Mouse (Mus musculus) thymus, postnatal 14 days (tissue): Measurements from ENCODE around the gene Gsta1.
"Not testable (repeated sequence)": the region's sequence is repeated elsewhere in the genome, so short reads cannot be mapped to it uniquely, and the experiment has no call there.

Source experiments
- DNase-seq: peaks from one replicate; pipeline ENCODE4 v3.0.0; 2021

Gene Gsta1

DNA sequence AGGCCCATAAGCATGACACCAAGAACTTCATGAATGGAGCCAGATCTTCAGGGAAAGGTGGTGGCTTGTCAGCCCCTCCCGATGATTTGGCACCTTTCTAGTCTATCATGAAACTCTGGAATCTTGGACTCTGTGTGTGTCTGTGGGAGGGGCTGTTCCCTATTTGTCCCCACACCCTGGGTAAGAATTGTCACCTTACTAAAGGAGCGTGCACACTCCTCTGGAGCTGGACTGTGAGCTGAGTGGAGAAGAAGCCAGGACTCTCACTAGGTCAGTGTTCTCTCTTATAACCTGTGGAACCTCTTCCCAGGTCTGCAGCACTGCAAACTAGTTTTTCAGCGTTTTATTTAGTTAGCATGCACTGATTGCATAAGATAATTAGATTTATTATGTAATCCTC, at the start of gene Gsta1:
Gsta1 (plus strand) TSS at position 196 of the 400 bp plus-strand sequence.
- DNase-seq = not testable (repeated sequence)

DNA sequence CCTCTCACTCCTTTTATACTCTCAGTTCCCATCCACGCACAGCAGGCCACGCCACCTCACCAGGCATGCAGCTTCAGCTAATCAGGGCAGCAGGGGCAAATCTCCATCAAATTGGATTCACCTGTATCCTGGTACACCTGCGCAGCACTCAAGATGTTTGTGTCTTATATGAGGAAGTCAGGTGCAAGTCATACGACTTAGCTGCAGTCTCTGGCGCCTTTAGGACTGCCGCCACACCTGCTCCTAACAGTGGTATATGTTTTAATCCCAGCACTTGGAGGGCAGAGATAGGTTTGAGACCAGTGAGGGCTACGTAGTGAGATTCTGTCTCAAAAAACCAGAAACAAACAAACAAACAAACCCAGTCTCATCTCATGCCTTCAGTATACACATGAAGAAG, 48.0 kb upstream of the Gsta1 start, which contains the start of gene Gsta4:
Gsta4 (plus strand) TSS at position 301 of the 400 bp plus-strand sequence.
- DNase-seq = not testable (repeated sequence)

DNA sequence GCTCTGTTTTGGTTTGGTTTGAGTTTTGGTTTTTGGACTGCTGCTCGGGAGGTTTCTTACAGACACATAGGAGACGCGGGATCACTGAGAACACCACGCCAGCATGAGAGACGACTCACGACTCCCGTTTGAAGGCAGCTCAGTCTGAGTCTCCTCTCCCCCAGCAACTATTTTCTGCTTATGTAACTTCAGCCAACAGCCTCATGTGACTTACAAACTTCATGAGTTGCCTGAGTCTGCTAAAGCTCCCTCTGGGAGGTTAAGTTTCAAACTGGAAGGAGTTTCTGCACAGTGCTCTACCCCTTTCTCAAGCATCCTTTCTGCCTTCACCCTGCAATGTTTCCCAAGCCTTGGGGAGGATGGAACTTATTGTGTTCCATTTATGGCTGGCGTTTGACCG, 44.8 kb upstream of the Gsta1 start:
- DNase-seq = no peak

DNA sequence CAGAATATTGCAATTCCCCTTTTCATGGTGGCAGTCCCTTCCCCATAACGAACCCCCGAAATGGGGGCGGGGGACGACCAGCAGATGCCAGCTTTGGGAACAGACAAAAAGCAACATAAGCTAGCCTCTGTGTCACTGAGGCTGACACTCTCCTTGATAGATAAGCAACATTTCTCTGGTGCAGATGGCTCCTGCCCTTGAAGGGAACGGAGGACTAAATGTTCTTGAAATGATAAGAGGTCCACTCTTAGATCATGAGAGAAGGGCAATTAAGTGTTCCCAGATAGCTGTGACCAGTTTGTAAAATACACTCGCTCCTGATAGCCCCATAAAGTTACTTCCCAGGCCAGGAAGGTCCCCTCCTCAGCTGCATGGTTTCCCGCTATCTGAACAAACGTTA, 41.5 kb upstream of the Gsta1 start:
- no peak for DNase-seq

DNA sequence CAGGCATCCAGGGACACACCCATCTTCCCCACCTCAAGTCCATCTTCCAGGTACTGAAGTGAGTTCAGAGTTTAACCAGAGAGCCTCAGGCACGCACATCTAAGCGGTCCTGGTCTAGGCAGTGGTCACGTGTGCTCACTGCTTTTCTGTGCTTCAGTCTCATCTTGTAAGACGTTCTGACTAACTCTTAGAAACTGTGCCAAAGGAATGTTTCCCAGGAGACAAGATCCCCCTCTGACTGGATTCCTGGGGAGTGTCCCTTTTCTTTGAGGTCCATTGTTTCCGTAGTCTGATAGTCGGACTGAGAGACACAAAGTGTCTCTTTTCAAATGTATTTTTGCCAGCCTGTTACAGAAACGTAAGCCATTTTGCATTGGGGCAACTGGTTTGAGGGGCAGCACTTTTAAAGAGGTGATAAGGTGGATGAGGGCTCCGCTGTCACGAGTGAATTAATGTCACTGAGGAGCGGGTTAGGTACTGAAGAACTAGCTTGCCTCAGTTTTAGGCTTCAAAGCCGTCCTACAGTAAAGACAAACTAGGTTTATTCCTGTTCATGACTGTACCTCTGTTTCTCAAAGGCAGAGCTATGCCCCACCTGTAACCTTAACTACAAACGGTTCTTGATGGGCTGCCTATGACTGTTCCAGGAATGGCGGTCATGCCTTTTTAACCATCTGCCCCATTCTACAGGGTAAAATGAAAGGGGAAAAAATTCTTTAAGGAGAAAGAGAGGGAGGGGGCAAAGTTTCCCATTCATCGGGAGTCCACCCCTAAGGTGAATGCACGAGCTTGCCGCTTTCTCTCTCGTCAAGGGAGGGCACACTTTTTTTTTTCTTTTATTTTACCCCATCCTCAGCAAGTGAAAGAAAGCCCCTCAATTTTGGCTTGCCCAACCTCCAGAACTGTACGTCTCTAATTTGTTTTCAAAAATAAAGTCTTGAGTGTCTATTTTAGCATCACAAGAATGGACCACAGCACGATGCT, 39.5 kb upstream of the Gsta1 start:
- no peak for DNase-seq

DNA sequence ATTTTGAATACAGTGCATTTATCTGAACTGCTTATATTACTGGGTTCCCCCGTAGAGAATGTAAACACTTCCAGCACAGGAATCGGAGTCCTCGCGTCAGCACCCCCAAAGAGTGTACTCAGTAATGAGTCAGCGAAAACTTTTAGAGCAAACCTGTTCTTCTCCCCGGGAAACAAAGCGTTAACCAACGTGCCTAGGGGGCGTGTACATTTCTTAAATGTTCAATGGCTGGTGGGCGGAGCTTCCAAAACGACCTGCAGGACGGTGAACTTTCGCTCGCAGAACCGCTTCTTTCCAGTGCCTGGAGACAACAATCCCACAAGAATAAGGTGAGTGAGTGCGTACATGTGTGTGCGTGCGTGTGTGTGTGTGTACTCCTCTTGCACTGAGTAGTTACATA, 38.7 kb upstream of the Gsta1 start:
- DNase-seq = peak; percentile 85

DNA sequence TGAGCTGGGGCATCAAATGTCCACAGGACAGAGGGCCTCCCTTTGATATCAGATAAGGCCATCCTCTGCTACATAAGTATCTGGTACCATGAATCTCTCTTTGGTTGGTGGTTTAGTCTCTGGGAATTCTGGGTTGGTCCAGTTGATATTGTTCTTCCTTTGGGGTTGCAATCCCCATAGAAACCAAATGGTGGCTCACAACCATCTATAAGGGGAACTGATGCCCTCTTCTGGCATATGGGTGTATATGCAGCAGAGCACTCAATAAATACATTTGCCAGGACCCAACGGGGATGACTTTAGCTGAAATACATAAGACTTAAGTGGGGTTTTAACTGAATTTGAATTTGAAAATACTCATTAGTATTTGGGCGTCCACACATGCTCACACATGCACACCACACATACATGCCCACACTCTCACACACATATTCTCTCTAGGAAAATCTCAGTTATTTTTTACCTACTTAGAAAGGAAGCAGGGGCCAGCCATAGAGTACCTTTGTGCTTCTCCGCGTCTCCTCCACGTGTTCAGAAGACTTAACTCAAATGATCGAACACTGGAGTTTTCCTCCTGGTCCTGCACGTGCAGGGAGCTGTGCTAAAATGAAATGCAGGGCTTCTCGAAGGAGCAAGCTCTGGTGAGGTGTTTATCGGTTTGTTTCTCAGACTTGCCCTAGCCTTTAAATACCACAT, 36.4 kb upstream of the Gsta1 start:
- peak; percentile 63 for DNase-seq

DNA sequence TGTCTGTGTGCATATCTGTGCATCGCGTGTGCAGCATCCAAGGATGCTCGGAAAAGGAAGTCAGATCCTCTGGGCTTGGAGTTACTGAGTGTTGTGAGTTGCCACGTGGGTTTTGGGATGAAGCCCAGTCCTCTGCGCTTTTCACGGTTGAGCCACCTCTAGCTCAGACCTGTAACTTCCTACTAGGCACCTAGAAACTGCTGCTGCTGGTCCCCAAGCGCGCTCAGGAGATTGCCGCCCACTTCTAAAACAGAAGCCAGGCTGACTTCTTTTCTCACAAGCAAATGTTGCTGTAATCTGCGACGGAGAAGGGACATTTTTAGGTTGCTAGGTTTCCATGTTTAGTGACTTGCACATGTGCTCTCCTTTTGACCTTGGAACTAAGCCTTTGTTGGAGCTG, 35.4 kb upstream of the Gsta1 start:
- DNase-seq = no peak

DNA sequence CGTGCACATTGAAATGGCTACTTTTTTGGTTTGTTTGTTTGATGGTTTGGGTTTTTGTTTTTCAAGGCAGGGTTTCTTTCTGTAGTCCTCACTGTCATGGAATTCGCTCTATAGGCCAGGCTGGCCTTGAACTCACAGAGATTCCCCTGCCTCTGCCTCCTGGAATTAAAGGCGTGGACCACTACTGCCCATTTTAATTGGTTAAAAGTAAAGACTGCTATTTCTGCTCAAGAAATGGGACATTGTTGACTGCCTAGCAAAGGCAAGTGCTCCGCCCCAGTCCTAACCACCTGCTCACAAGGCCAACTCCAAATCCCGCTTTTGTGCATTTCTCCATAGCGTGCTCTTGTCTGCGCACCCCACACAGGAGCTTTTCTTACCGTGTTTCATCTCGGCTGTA, 32.7 kb upstream of the Gsta1 start:
- no peak for DNase-seq

DNA sequence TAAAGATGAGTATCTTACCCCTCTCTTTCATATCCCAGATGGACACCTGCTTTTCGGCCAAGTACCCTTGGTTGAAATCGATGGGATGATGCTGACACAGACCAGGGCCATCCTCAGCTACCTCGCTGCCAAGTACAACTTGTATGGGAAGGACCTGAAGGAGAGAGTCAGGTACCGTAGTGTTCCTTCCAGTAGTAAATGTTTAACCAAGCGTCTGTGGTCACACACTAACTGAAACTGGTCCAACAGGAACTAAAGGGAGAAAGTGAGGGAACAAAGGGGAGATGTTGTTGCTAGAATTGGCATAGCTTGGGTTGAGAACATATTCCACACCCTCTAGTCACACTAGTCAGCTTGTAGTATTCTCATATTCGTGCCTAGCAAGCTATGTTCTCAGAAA, 26.3 kb upstream of the Gsta1 start:
- DNase-seq = no peak

DNA sequence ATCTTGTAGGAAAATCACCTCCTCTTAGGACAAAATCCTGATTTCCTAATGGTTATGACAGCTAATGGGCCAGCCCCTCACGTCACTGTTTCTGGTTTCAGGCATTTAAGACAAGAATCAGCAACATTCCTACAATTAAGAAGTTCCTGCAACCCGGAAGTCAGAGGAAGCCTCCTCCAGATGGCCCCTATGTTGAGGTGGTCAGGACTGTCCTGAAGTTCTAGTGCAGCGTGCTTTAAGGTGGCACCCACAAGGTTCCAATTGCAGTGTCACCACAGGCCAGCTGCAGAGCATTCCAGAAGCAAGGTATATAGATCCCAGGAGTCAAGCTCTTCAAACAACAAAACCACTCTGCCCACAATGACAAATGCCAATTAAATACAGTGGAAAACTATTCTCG, 21.5 kb upstream of the Gsta1 start:
- no peak for DNase-seq

DNA sequence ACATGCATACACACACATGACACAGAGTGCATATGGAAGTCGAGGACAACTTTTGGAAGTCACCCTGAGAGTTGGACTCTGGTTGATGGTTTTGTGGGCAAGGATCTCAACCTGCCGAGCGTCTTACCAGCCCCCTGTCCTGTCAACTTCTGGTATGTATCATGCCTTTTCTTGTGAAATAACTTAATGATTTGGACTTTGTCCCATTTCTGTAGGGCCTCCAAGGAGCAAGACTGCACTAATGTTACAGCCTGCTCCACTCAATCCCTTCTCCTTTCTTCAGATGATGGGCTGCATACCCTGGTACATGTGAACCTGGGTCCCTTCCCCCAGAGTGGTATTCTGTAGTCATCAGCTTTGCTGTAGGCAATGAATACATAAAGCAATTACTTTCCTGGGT, 20.4 kb upstream of the Gsta1 start:
- DNase-seq = no peak

DNA sequence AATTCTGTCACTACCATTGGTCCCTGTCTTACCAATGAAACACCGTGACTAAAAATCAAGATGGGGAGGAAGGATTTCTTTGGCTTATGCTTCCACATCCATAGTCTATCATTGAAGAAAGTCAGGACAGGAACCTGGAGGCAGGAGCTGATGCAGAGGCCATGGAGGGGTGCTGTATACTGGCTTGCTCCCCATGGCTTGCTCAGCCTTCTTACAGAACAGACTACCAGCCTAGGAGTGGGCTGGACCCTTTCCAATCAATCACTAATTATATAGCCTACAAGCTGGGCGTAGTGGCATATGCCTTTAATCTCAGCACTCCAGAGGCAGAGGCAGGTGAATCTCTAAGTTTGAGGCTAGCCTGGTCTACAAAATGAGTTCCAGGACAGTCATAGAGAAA, 19.6 kb upstream of the Gsta1 start:
- no peak for DNase-seq

DNA sequence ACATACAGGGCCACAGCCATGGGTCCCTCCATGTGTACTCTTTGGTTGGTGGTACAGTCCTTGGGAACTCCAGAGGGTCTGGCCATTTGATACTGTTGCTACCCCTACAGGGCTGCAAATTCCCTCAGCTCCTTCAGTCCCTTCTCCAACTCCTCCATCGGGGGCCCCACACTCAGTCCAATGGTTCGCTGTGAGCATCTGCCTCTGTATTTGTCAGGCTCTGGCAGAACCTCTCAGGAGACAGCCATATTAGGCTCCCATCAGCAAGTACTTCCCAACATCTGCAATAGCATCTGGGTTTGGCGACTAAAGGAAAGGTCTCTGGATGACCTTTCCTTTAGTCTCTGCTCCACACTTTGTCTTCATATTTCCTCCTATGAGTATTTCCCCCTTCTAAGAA, 18.9 kb upstream of the Gsta1 start:
- DNase-seq = no peak

DNA sequence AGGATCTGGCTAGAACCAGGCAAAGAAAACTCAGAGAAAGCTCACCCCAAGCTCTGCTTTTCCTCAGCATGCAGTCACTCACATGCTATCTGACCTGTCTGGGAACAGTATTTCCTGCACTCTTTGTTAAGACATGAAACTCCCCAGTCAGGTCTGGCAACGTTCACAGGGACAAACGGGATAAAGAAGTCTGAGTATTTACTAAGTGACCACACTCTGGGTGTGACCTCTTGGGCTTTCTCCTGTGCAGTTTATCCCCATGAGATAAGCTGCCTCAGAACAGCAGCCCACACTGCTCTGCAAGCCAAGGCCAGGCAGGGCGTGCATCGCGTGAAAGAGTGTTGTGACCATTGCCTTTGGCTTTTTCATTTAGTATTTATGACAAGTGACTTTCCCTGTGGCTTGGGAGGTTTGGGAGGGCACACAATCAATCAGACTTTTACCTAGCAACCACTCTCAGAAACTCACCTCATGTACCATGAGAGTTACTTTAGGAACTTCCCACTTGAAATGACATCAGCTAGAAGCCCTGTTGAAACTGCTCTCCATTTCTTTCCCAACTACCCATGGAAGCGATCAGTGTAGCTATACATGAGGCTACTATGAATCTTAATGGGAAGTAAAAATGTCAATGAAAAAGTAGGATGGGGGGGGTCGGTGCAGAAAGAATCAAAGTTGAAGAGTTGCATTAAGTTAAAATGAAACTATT, 18.0 kb upstream of the Gsta1 start:
- DNase-seq = no peak

DNA sequence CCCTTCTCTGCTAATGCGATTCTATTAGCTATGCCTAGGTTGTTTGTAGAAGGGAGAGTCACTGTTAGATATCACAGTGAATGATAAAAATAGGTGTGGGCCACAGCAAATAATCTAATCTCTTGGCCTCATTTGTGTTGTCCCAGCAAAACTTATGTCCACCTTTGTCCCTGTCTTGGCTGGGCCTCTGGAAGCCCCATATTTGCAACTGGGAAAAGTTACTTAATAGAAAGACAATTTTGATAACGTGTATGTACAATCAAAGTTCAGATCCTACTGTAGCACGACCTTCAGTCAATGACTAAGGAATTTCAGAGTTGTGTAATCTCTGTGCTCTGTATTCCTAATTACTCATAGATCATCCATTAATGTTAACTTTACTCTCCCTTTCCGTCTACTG, 13.4 kb upstream of the Gsta1 start:
- DNase-seq = no peak

DNA sequence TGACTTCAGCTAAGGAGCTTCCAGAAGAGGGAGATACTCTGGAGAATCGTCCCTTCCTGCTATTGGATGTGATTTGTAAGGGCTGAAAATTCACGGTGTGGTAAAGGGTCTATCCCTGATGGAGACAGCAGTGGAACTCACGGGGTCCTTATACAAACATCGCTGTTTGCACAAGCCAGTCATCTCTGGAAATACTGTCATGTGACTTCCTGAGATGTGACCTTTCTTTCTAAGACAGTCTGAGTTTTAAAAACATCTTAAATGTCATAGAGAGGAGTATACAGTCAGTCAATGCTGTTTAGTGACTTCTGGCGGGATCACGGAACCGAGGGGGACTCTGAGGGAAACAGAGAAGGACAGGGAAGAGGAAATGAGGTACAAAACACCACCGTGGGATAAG, 7.8 kb upstream of the Gsta1 start:
- DNase-seq = no peak

DNA sequence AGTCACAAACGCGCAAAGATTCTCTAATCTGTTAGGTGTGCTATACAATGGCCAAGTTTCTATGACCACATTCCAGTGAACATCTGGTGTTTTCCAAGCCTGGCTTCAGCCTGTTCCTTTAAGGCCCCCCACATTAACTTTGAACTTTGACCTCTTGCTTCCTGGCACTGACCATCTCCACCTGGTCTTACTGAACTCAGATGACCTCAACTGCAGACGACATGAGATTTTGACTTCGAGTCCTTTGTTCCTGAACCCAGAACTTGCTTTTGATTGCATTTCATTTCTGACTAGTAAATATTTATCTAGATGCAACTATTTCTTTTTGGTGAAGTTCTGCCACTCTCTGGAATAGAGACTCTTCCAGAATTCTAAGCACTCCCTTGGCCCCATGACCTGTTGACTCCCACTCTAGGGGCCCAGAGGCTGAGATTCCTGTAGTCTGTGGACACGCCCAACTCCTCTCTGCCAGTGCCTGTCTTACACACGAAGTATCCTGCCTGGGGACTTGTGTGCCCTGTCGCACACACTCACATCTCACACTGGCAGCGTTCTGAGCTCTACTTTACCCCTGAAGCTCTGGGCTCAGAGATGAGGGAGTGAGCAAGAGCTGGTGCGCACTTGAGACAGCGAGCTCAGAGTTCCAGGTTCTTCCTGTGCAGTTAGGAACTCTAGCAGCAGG, 7.1 kb upstream of the Gsta1 start:
- DNase-seq = no peak

DNA sequence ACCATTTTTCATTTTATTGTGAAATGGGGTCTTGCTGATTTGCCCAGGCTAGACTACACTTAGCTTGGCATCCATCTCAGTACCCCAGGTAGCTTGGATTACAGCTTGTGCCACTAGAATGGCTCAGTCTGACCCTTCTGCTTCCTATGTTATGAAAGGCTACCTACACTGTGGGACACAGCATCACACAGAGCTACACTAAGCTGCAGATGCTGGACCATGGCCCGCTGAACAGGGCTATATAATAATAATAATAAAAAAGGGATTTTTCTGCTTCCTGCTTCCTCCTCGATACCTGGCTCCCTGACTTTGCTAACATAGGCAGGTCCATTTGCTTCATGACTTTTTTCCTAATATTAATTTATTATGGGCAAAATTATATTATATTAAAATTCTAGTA, 6.0 kb upstream of the Gsta1 start:
- DNase-seq = no peak

DNA sequence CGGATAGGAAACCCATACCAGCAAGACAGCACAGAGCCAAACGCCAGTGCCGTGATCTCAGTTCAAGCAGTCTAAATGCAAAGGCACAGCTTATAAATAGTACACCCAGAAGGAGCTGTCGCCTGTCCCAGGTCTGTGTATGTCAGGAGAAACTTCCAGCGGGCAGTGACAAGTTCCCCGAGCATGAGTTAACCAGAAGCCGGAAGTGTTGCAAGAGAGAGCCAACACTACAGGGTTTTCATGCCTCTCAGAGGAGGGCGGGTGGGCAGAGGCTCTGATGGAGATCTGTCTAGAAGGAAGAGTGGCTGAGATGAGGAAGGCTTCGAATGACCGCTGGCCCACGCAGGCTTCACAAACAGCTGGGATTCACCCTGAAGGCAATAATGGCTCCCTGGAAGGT, 5.2 kb upstream of the Gsta1 start:
- no peak for DNase-seq

DNA sequence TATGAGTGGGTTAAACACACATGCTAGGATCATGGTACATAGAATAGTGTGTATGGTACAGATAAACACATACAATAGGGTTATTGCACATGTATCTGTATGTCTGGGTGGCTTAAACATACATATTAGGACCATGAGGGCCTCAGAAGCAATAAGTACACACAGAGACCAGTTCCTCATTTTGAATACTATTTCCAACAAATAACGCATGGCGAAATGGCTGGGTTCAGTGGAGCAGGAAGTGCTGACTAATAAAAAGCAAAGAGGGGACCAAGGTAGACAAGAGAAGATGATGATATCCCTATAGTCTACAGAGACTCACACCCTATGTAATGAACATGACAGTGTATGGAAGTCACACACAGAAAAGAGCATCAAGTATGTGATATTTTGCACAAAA, 2.3 kb upstream of the Gsta1 start:
- no peak for DNase-seq

DNA sequence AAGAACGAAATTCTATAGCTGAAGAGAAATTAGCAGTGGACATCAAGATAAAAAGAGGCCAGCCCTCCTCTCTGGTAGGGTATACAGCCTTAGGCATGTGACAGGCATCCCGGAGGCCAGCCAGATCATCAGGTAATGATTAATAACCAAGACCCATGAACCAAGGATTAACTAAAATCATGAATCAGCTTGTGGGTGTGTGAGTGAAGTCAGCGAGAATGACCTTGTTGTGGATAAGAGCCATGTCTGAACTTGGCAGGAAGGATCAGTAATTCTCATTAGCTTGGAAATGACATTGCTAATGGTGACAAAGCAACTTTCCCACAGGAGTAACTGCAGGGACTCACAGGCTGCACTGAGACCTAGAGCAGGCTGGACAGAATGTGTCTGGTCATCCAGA, 798 bp upstream of the Gsta1 start:
- not testable (repeated sequence) for DNase-seq

DNA sequence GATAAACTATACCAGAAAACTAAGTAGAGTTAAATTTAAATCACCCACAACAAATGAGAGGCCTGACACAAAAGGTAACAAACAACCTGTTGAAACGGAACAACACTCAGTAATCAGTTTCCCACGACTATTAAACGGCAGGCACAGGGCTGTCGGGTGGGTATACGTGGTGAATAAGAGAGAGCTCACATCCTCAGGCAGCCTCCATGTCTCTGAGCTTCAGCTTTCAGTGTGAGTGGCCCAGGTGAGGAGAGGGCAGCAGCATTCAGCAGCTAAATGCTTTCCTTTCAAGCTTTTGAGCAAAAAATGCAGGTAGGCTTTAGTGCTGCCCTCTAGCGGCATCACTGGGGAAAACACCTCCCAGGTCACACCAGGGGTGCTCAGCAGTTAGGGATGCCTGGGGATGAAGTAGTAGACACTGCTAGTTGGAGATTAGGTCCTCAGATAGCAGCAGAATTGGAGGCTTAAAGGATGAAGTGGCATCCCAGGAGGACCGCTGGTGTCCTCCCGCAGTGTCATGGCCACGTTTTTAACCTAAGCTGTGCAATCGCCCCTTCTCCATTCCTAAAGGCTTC, 2.8 kb downstream of the Gsta1 start:
- not testable (repeated sequence) for DNase-seq
